Mouse (Mus musculus): ENCODE results near the gene Ssh1. TPM values are rescaled to one million over a fixed set of nuclear protein-coding genes. Genes with fewer than 3 reads are reported as not detected.

Ssh1 gene
- polyA plus RNA-seq, 1 experiment = 16.4 TPM

- 56% methylated on average over 4 of the region's 4 CpGs for WGBS
- TF ChIP-seq POLR2A (IDR thresholded peaks at IDR 0.05; ENCODE audit: low read depth, low read length) = no peak
- TF ChIP-seq CTCF (IDR thresholded peaks at IDR 0.05; ENCODE audit: extremely low read depth, insufficient read depth, insufficient read length, insufficient replicate concordance) = no peak
Measured at GRCm38 (mm10) chr5:114009049-114009448, 15.4 kb upstream of the Ssh1 start.

GRCm38 (mm10) chr5:114007753-114008453 is 14.2 kb upstream of the Ssh1 start:
- no peaks in the 10 kb centered on the region for H3K27me3 ChIP-seq (ENCODE audit: control insufficient read depth, insufficient read depth, low read length)
- DNase-seq (ENCODE audit: low read depth in 1 of 2, low spot score in 2 of 2) = no peak
- H3K27ac ChIP-seq (ENCODE audit: insufficient read depth, low read length) = no peak overlapping the region
- H3K4me1 ChIP-seq (ENCODE audit: control insufficient read depth, insufficient read depth, insufficient read length) = no peaks in the 10 kb centered on the region
- no peaks in the 10 kb centered on the region for H3K36me3 ChIP-seq (ENCODE audit: control insufficient read depth, insufficient read depth, low read length)
- WGBS = 88% methylated on average over 12 of the region's 12 CpGs
- TF ChIP-seq CTCF (IDR thresholded peaks at IDR 0.05; ENCODE audit: extremely low read depth, insufficient read depth, insufficient read length, insufficient replicate concordance) (no peak), POLR2A (IDR thresholded peaks at IDR 0.05; ENCODE audit: low read depth, low read length) (no peak)
- no peak overlapping the region for H3K4me3 ChIP-seq (ENCODE audit: extremely low read depth, insufficient read depth, insufficient read length)

More at GRCm38 (mm10) chr5:114009049-114009448, 15.4 kb upstream of the Ssh1 start:
- Histone ChIP-seq H3K4me3 (ENCODE audit: extremely low read depth, insufficient read depth, insufficient read length) (no peak overlapping the region), H3K27me3 (ENCODE audit: control insufficient read depth, insufficient read depth, low read length) (no peaks in the 10 kb centered on the region), H3K4me1 (ENCODE audit: control insufficient read depth, insufficient read depth, insufficient read length) (no peaks in the 10 kb centered on the region), H3K27ac (ENCODE audit: insufficient read depth, low read length) (no peak overlapping the region), H3K36me3 (ENCODE audit: control insufficient read depth, insufficient read depth, low read length) (no peaks in the 10 kb centered on the region)
- DNase-seq (ENCODE audit: low read depth in 1 of 2, low spot score in 2 of 2) = no peak

GRCm38 (mm10) chr5:114006974-114007373 is 13.3 kb upstream of the Ssh1 start:
- DNase-seq (ENCODE audit: low read depth in 1 of 2, low spot score in 2 of 2) = no peak
- Histone ChIP-seq H3K4me3 (ENCODE audit: extremely low read depth, insufficient read depth, insufficient read length) (no peak overlapping the region), H3K36me3 (ENCODE audit: control insufficient read depth, insufficient read depth, low read length) (no peaks in the 10 kb centered on the region), H3K4me1 (ENCODE audit: control insufficient read depth, insufficient read depth, insufficient read length) (no peaks in the 10 kb centered on the region), H3K27me3 (ENCODE audit: control insufficient read depth, insufficient read depth, low read length) (no peaks in the 10 kb centered on the region), H3K27ac (ENCODE audit: insufficient read depth, low read length) (no peak overlapping the region)
- 92% methylated on average over 4 of the region's 4 CpGs for WGBS
- TF ChIP-seq POLR2A (IDR thresholded peaks at IDR 0.05; ENCODE audit: low read depth, low read length) = no peak
- no peak for TF ChIP-seq CTCF (IDR thresholded peaks at IDR 0.05; ENCODE audit: extremely low read depth, insufficient read depth, insufficient read length, insufficient replicate concordance)

GRCm38 (mm10) chr5:114005100-114005499 is 11.4 kb upstream of the Ssh1 start:
- WGBS = 83% methylated on average over 5 of the region's 5 CpGs
- no peak overlapping the region for H3K27ac ChIP-seq (ENCODE audit: insufficient read depth, low read length)

DNA sequence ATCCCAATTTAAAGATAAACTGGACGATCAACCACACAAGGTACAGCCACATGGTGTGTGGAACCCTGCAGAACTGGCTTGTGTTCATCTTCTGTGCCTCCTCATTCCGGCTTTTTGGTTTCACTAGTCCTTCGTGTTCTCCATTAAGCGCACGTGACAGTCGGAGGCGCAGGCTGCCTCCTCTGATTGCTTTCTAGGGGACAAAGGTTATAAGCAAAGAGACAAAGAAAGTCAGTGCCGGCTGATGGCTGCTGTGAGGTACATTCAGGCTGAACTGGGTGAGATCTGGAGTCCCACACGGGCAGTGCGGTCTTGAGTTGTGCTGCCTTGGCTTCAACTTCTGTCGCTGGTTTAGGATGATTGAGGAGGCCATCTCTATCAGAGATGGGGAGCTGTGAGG is 10.9 kb upstream of the Ssh1 start:
- no peaks in the 10 kb centered on the region for H3K36me3 ChIP-seq (ENCODE audit: control insufficient read depth, insufficient read depth, low read length)
- TF ChIP-seq CTCF (IDR thresholded peaks at IDR 0.05; ENCODE audit: extremely low read depth, insufficient read depth, insufficient read length, insufficient replicate concordance) (no peak), POLR2A (IDR thresholded peaks at IDR 0.05; ENCODE audit: low read depth, low read length) (no peak)
- H3K27me3 ChIP-seq (ENCODE audit: control insufficient read depth, insufficient read depth, low read length) = no peaks in the 10 kb centered on the region
- no peak overlapping the region for H3K4me3 ChIP-seq (ENCODE audit: extremely low read depth, insufficient read depth, insufficient read length)
- peaks cover 3% of the 10 kb centered on the region; the same call in 1 of the 2 replicates for H3K4me1 ChIP-seq (ENCODE audit: control insufficient read depth, insufficient read depth, insufficient read length)
- H3K27ac ChIP-seq (ENCODE audit: insufficient read depth, low read length) = no peak overlapping the region
- no peak for DNase-seq (ENCODE audit: low read depth in 1 of 2, low spot score in 2 of 2)
- WGBS = 91% methylated on average over 11 of the region's 11 CpGs

More at GRCm38 (mm10) chr5:114005100-114005499, 11.4 kb upstream of the Ssh1 start:
- DNase-seq (ENCODE audit: low read depth in 1 of 2, low spot score in 2 of 2) = no peak
- Histone ChIP-seq H3K4me3 (ENCODE audit: extremely low read depth, insufficient read depth, insufficient read length) (no peak overlapping the region), H3K4me1 (ENCODE audit: control insufficient read depth, insufficient read depth, insufficient read length) (no peaks in the 10 kb centered on the region), H3K27me3 (ENCODE audit: control insufficient read depth, insufficient read depth, low read length) (no peaks in the 10 kb centered on the region), H3K36me3 (ENCODE audit: control insufficient read depth, insufficient read depth, low read length) (no peaks in the 10 kb centered on the region)
- no peak for TF ChIP-seq POLR2A (IDR thresholded peaks at IDR 0.05; ENCODE audit: low read depth, low read length)
- TF ChIP-seq CTCF (IDR thresholded peaks at IDR 0.05; ENCODE audit: extremely low read depth, insufficient read depth, insufficient read length, insufficient replicate concordance) = no peak

DNA sequence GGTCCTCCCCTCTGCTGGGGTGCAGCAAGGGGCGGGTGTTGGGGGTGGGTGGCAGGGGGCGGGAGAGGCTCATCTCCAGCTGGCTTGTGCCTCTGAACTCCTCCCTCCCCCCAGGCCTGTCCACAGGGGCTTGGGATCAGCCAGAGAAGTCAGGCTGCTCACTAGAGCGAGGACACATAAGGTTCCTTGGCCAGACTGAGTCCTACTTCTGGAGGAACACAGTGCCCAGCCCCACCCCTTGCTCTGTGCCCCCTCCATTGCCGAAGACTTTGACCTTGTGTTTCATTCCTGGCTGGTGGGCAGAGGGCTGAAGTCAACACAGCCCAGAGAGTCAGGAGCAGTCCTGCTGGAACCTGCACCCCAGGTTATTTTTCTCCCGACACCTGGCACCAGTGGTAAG is 9.8 kb upstream of the Ssh1 start, which contains the start of gene Dao:
Gene Dao, plus strand, starts transcription at position 162 of the 400 bp plus-strand sequence.
- 72% methylated on average over 5 of the region's 5 CpGs for WGBS
- Histone ChIP-seq H3K4me3 (ENCODE audit: extremely low read depth, insufficient read depth, insufficient read length) (no peak within 1 kb of the TSS), H3K4me1 (ENCODE audit: control insufficient read depth, insufficient read depth, insufficient read length) (peaks cover 3% of the 10 kb centered on the region; the same call in 1 of the 2 replicates), H3K27ac (ENCODE audit: insufficient read depth, low read length) (no peak within 1 kb of the TSS), H3K27me3 (ENCODE audit: control insufficient read depth, insufficient read depth, low read length) (no peaks in the 10 kb centered on the region), H3K36me3 (ENCODE audit: control insufficient read depth, insufficient read depth, low read length) (no peaks in the 10 kb centered on the region)
- no peak for TF ChIP-seq CTCF (IDR thresholded peaks at IDR 0.05; ENCODE audit: extremely low read depth, insufficient read depth, insufficient read length, insufficient replicate concordance)
- no peak for TF ChIP-seq POLR2A (IDR thresholded peaks at IDR 0.05; ENCODE audit: low read depth, low read length)
- DNase-seq (ENCODE audit: low read depth in 1 of 2, low spot score in 2 of 2) = no peak

GRCm38 (mm10) chr5:113999382-113999781 is 5.7 kb upstream of the Ssh1 start:
- WGBS = 10% methylated on average over 5 of the region's 5 CpGs
- peak; percentile 34 to 62 for DNase-seq (ENCODE audit: low read depth in 1 of 2, low spot score in 2 of 2)
- Histone ChIP-seq H3K27ac (ENCODE audit: insufficient read depth, low read length) (0 out of 2 replicates have a peak overlapping the region, but pooled peaks have one; percentile 17), H3K4me1 (ENCODE audit: control insufficient read depth, insufficient read depth, insufficient read length) (peaks cover 3% of the 10 kb centered on the region; the same call in 1 of the 2 replicates), H3K27me3 (ENCODE audit: control insufficient read depth, insufficient read depth, low read length) (no peaks in the 10 kb centered on the region), H3K4me3 (ENCODE audit: extremely low read depth, insufficient read depth, insufficient read length) (no peak overlapping the region), H3K36me3 (ENCODE audit: control insufficient read depth, insufficient read depth, low read length) (no peaks in the 10 kb centered on the region)
- TF ChIP-seq POLR2A (IDR thresholded peaks at IDR 0.05; ENCODE audit: low read depth, low read length) = no peak; the same call in 1 of the 2 replicates

Measured in spleen, adult 2 months (tissue).